Mouse (Mus musculus) cerebral cortex, adult 2 months (tissue): ENCODE results near the gene Zfyve21.

Experiments used
- WGBS: fragments of 180-500 bp; shearing (Covaris S2); methylation state at CpG from one replicate; pipeline ENCODE4 v1.1.7; 2018; 5-methylcytosine and 5-hydroxymethylcytosine counted together

Gene Zfyve21

DNA sequence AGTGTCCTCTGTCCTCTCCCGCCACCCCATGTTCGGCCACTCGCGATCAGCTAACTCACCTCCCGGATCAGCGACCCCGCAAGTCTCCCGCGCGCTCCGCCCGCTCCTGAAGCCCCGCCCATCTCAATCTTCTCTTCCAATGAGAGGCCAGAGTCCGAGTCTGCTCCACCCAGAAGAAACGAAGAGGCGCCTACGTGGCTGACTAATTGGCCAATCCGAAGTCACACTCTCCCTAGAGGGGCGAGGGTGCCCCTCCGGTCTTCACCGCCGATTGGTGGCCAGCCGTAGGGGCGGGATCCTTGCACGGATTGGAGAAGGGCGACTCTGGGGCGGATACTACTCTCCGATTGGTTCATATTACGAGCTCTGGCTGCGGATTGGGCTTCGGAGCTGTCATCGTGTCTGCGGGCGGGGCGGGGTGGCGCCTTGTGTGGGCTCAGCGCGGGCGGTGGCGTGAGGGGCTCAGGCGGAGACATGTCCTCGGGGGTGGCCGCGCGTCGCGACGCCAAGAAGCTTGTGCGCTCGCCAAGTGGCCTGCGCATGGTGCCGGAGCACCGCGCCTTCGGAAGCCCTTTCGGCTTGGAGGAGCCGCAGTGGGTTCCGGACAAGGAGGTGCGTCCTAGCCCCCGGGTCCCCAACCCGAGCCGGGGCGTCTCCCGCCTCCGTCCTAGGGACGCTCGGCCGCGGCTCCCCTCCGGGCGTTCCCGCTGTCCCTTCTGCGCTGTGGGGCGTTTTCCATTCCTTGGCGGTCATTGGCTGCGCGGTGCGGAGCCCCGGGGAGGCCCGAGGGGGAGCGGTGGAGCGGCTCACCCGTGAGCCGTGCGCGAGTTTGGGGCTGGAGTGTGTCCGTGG, at the start of gene Zfyve21, which contains the start of gene Xrcc3:
Gene Zfyve21, plus strand, starts transcription at position 405 of the 852 bp plus-strand sequence.
Gene Xrcc3, minus strand, starts transcription at position 108 of the 852 bp plus-strand sequence.
- under 1% methylated on average over 87 of the region's 87 CpGs for WGBS

DNA sequence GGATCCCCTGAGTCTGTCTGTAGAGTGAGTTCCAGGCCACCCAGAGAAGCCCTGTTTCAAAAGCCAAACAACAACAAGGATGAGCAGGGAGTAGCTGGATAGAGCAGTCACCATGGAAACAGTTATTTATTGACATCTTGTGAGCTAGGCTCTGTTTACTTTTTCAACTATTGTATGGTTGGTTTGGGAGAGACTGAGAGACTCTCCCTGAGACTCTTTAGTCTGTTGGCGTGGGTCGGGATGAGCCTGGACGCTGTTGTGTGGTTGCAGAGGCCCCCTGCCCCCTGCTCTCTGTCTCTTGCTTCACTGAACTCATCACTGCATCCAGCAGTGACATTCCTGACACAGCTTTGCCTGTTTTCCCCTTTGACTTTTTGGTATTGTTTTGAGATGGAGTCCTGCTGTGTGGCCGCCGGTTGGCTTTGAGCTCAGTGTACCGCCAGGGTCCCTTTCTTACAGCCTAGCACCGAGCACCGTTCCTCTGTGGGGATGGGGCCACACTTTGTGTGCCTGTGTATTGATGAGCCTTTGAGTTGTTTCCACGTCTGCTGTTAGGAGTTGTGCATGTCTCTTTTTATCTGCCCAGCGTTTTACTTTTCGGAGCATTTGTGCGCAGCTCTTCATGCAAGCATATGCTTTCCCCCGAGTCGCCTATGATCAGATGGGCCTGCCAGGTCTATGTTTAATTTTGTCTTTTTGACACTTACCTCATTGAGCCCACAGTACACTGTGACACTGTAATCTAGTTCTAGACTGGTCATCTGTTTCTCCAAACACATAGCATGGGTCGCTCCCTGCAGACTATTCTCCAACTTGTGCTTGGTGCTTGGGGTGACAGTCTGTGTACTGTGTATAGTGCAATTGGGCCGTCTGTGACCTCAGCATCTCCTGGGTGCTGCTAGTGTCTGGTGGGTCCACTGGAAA, 47.4 kb upstream of the Zfyve21 start:
- 22% methylated on average over 16 of the region's 16 CpGs for WGBS

DNA sequence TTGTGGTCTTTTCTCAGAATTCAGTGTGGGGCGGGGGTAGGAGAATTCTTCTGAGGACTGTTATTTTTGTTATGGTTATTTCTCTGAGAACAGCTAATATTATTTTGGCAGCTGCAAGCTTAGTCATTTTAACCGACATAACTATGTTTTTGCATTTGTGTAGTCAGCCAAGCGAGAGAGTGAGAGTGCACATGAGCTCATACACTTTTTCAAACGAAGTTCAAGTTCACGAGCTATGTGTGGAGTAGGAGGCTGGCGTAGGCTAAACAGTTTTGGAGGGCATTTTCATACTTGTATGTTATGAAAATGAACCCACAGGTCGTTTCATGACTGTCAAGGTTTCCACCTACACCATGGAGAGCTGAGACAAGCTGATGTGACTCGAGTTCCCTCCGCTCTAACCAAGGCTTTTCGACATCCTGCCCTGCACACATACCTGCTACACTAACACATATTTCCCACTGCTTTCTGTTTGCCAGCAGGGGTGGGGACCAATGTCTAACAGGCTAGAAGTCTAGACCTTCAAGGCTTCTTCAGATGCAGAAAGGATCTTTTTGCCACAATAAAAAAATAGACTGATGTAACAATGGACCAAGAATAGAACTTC, 45.5 kb upstream of the Zfyve21 start:
- 49% methylated on average over 10 of the region's 10 CpGs for WGBS

DNA sequence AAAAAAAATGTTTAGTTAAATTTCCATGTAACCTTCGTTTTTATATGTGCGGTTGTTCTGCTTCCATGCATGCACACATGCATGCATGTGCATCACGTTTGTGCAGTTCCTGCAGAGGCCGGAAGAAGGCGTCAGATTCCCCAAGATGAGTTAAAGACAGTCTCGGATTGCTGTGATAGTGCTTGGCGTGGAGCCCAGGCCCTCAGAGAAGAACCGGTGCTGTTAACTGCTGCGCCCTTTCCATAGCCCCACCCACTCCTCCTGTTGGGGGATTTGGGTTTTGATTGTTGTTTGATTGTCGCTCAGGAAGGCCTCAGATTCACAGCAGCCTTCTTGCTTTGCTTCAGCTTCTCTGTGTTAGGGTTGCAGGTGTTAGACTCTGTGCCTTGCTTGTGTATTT, 44.7 kb upstream of the Zfyve21 start:
- 21% methylated on average over 10 of the region's 10 CpGs for WGBS

DNA sequence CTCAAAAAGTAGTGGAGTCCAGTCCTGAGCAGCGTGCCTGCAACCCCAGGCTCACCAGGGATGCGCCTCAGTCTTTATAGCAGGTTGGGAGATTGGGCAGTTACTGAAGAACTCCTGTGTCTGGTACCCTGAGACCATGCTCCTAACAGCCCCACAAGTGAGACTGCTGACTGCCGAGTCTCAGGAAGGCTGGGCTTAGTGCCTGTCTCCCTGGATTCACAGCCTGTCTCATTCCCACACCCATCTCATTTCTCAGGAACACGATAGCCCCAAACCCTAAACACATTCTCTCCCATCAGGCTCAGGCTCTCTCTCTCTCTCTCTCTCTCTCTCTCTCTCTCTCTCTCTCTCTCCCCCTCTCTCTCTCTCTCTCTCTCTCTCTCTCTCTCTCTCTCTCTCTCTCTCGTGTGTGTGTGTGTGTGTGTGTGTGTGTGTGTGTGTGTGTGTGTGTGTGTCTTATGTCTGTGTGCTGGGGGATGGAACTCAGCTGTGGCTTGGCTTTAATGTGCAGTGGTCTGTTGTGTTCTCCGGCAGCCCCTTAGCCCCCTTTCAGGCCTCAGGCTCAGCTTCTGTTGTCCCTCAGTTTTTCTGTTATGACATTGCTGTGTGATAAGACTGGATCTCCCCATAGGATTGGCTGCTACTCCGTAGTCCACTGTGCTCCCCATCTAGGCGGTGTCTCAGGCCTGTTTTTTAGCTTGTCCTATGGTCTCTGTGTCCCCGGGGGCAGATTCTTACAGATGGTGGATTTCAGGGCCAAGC, 44.0 kb upstream of the Zfyve21 start:
- WGBS: 55% methylated on average over 8 of the region's 9 CpGs

DNA sequence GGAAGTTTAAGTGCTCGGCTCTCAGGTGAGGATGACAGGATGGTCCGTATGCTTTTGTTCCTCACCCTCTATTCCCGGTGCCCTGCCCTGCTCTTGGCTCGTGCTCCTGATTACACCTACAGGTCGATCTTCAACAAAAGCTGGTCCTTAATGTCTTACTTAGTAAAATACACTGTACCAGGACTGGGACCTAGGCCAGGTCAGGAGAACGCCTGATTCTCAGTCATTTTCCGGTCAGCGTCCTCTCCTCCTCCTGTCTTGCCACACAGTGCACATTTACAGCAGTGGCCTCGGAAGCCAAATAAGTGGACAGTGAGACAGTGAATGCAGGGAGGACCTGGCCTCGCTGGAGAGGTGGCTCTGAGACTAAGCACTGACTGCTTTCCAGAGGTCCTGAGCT, 43.3 kb upstream of the Zfyve21 start:
- WGBS: 82% methylated on average over 10 of the region's 10 CpGs

DNA sequence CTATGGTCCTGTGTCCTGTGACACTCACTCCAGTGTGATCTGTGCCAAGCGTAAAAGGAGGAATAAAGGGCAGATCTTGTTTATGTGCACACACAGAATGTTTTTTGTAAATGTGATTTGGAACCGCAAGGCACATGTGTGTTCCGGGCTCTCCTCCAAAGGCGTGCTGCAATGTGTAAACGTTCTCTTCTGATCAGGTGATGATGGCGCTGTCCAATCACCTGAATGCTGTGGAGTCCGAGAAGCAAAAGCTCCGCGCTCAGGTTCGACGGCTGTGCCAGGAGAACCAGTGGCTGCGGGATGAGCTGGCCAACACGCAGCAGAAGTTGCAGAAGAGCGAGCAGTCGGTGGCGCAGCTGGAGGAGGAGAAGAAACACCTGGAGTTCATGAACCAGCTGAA, 39.8 kb upstream of the Zfyve21 start:
- 67% methylated on average over 16 of the region's 16 CpGs for WGBS

DNA sequence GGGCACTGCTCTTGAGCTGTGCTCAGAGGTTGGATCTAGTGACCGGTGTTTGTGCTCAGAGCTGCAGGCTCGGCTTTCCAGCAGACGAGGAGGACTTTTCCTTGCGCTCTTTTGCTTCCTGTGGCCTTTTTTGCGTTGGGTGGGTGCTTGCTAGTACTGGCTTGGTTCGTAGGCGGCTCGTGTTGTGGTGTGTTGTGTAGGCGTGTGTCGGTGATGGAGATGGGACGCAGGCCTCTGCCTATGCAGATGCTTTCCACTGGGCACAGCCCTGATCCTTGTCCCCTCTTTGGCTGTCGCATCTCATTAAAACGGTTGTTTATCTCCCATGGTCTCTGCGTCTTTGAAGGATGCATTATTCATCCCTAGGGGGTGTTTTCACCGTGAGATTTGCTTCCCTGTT, 39.1 kb upstream of the Zfyve21 start:
- WGBS: 54% methylated on average over 15 of the region's 15 CpGs

DNA sequence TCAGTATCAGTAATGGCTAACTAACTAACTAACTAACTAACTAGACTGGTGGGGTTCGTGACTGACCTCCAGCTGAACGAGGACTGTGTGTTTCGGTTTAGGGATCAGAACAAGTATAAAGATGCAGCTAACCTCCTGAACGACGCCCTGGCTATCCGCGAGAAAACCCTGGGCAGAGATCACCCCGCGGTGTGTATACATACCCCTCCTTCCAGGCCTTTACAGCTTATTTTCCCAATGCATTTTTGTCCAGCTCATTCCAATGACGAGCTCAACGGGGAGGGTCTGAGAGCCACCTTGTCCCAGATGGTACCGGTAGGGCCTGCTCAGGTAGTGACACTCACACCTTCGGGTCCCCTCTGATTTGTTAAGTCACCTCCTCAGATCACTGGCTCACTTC, 36.1 kb upstream of the Zfyve21 start:
- 91% methylated on average over 13 of the region's 13 CpGs for WGBS

DNA sequence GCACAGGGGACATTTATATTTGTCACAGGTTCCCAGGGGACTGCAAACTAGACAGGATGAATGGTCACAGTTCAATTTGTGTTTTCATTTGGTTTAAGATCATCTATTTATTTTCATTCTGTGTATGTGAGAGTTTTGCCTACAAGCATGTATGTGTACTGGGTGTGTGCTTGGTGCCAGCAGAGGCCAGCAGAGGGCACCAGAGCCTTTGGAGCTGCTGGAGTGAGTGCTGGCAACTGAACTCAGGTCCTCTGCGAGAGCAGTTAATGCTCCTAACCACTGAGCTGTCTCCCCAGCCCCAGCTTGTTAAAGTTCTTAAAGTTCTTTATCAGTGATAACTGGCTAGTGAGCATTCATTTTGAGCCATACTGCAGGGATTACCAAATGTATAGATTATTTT, 34.4 kb upstream of the Zfyve21 start:
- 92% methylated on average over 1 of the region's 1 CpGs for WGBS

DNA sequence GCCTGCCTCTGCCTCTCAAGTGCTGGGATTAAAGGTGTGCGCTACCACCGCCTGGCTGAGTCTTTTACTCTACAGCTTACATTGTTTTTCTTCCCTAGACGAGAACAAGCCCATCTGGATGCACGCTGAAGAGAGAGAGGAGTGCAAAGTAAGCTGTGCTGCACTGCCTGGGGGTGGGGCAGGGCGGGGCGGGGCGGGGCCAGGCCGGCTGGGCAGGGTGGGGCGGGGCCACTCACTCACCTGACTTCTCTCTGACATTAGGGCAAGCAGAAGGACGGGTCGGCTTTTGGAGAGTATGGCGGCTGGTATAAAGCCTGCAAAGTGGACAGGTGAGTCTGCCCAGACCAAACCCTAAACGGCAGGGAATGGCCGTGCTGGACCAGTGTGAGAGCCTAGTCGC, 28.8 kb upstream of the Zfyve21 start:
- WGBS: 72% methylated on average over 15 of the region's 15 CpGs

DNA sequence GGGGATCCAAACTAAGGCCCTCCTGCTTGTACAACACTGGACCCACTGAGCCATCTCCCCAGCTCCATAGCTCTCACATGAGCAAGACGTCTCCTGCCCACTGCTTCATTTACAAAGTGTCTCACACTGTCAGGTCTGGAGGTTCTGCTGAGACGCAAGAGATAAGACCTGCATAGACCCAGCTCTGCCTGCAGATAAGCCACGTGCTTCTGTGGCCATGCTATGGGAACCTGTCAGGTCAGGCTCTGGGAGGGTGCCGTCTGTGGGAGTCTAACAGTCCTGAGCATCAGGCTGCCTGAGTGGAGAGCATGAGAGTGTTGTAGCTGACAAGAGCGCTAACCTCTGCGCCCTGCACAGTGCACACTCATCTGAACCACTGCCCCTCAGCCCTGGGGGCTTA, 27.0 kb upstream of the Zfyve21 start:
- 88% methylated on average over 6 of the region's 6 CpGs for WGBS

DNA sequence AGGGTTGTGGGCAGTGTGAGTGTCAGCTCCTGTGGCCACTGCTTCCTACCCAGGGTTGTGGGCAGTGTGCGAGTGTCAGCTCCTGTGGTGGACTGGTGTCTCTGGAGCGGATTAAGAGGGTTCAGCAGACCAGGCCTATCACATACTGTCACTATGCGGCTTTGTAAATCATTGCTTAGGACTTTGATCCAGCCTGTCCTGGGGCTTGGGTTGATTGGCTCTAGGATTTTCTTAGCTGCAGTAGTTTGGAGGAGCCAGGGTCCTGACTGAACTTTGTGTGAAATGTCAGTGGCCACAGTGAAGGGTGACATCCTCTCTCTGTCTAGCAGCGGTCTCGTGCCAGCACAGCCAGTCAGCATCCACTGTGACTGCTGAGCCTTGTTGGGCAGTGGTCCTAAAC, 23.9 kb upstream of the Zfyve21 start:
- WGBS: 92% methylated on average over 5 of the region's 5 CpGs

DNA sequence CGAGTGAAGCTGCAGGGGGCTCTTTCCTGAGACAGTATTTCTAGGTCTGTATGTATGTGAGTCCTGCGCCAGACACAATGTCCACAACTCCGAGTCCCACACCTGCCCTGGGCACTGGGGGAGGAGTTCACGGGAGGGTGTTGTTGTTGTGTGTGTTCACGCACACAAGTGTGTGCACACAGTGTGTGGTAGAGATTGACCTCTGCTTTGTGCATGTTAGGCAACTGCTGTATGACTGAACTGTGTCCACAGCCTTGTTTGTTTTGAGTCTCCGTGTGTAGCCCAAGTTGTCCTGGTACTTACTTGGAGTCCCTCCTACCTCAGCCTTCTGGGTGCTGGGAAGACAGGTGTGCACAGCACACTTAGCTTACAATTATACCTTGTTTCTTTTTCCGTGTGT, 23.3 kb upstream of the Zfyve21 start:
- WGBS: 86% methylated on average over 7 of the region's 7 CpGs

DNA sequence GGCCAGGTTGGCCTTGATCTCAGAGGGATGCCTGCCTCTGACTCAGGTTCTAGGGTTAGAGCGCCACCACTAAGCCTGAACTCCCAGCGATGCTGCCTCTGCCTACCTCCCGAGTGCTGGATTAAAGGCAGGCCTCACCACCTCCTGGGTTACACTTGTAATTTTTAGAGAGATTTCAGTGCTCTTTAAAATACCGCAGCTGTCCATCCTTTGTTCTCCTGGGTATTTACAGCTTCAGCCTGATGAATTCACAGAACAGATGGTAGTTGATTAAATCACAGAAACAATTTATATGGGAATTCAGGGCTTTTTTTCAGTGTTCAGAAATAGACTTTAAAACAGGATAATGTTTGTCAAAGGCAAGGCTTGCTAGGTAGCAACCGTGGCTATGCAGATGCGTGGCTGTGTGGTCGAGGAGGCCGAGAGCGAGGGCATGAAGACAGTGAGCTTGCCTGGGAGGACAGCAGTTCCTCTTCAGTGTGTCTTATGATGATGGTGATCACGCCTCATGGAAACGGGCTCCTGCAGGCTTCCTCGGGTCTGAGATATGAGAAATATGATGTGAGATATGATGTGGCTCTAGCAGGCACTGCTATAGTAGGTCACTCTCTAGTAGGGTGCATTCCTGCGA, 22.4 kb upstream of the Zfyve21 start:
- WGBS: 55% methylated on average over 13 of the region's 13 CpGs

DNA sequence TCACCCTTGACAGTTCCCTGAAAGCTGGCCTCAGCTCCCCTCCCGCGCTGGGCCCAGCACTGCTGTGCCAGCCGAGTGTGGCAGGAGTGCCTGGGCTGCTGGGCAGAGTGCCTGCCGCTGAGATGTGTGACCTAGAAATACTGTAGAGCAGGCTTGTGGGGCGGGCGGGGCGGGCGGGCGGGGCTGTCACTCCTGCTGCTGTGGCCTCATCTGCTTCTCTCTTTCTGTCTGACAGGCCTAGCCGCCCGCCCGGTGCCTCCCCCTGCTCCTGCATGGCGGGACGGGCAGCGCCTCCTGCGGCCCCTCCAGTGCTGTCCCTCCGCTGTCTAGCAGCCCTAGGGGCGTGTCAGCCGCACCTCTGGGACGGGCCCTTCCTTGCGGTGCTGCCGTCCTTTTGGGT, 19.9 kb upstream of the Zfyve21 start:
- 52% methylated on average over 22 of the region's 22 CpGs for WGBS

DNA sequence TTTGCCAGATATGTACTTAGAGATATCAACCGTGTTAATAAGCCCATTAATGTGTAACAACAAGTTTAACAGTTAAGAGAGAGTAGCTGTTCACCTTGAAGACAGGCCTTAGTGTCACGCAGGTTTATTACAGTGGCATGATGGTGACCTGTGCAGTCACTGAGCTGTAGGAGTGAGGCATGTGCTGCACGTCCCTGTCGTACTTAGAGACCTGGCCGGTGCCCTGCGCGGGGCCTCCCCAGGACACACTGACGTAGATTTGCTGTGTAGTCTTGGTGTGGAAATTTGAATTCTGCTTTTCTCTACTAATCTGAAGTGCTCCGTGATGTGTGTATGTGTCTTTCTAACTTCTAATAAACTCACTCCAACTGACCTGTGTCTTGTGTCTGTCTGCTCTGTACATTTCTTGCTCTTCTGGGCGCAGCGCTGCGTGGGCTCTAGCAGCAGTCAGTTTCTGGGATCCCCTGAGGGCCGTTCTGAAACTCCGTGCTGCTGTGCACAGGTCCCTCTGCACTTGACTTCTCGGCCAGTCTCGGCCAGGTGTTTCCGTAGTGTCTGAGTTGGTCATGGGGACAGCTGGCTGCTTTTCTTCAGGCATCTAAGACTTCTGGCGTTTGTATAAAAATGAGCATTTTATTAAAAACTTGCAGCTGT, 19.3 kb upstream of the Zfyve21 start:
- WGBS: 86% methylated on average over 18 of the region's 18 CpGs

DNA sequence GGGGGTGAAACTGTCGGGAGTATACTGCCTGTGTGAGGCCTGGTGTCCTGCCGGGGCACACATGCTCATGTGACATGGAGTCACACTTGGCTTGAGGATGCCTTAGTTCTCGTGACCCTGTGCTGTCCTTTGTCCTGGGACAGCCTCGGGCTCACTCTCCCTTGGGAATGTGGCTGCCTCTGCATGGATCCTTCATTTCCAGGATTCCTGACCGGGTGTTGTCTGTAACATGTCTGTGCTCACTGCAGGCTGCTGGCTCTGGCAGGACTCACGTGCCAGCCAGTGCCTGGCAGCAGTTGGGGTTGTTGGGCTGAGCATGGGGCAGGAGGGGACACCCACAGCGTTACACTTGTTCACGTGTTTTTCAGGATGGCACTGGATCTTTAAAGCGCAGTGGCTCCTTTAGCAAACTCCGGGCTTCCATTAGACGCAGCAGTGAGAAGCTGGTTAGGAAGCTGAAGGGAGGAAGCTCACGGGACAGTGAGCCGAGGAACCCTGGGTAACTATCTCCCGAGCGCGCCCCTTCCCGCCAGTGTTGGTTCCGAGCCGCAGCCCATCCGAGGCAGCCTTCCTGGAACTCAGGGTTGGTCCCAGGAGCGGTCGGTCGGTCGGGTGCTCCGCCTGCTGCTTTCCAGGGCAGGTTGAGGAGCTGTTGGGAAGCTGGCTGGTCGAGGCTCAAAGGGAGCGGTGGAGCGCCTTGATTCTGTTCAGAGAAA, 18.6 kb upstream of the Zfyve21 start:
- 81% methylated on average over 28 of the region's 28 CpGs for WGBS

DNA sequence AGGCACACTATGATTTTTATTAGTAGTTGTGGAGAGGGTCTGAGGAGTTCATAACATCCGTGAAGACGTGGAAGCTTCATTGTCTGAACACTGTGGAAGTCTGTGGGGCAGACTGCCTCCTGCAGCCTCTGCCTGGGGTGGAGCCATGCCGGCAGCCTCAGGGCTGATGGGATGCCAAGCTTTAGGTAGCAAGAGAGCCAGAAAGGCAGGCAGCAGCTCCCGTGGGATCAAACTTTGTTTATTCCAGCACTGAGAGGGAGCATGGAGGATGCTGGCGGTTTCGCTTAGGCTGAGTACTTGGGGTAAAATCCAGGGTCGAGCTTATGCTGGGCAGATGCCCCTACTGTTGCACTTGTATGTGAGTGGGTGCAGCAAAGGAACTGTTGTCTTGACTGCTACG, 16.7 kb upstream of the Zfyve21 start:
- WGBS: 50% methylated on average over 8 of the region's 8 CpGs

DNA sequence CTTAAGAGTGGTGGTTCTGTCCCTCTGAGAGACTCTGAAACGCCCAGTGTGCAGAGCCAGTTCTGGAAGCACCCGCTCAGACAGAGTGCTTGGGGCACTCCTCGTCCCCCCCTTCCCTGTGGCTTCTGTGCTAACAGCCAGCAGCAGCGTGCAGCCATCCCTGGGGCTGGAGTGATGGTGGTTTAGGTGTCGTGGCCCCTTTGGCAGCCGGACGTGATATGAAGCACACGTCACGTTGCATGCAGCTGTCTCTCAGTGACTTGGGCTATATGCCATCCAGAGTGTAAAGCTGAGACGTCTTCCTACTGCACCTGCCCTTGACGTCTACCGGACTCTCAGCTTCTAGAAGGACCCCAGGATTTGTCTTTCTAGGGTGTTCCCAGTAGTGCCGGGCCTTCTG, 15.5 kb upstream of the Zfyve21 start:
- WGBS: 77% methylated on average over 13 of the region's 13 CpGs
